Mouse (Mus musculus): ENCODE measurements around the gene Tomt.

DNA sequence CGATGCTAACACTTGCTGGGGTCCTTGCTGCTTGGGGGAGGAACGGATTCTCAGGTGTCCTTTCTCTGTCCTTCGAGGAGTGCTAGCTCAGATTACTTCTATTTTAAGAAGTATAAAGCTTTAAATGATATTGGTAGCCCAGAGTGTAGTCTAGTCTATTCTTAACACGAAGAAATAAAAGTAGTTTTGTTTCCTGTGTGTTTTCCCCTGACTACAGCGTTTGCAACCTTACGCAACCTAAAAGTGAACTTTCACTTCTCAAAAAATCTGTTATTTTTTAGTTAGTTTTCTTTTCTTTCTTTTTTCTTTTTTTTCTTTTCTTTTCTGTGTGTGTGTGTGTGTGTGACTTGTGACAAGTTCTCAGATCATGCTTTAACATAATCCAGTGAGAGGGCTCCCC is 54.5 kb downstream of the Tomt start:
- TF ChIP-seq CTCF (IDR thresholded peaks at IDR 0.05; ENCODE audit: low read depth, low read length) (no peak), POLR2AphosphoS5 (IDR thresholded peaks at IDR 0.05; ENCODE audit: insufficient replicate concordance, low read depth, low read length) (no peak), TAL1 (conservative IDR thresholded peaks at IDR 0.05; ENCODE audit: low read depth, low read length) (no peak)
